Mouse (Mus musculus): ENCODE measurements at regions not wholly inside any gene's neighbourhood (a gene's known extent, or its start where the extent isn't known, plus 50 kb on each side); places are given as distances from the start of the nearest gene placed in this dataset.

- ATAC-seq (replicated peaks; ENCODE audit: low FRiP score) = no peak
Observed at GRCm38 (mm10) chr12:79878766-79879092, 234.1 kb downstream of the Zfp36l1 start.

DNA sequence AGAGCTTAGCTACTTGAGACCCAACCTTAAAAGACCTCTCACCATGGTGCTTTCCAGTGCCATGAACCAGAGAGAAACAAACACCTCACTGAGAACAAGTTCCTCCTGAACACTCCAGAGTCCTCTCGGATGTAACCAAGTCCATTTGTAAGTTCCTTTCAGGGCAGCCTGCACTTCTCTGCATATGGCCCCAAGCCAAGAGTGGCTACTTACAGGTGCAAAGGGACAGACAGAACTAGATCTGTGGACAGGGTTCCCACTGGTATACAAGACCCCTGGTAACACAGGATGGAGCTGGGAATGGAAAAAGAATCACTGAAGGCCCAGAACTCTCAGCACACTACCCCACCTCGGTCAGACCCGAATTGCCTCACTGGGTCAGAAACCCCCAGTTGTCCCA is 234.7 kb downstream of the Zfp36l1 start:
- WGBS = 84% methylated on average over 3 of the region's 3 CpGs
- ATAC-seq (replicated peaks; ENCODE audit: low FRiP score) = no peak
- Histone ChIP-seq H3K9me3 (replicated peaks) (no peaks in the 10 kb centered on the region), H3K36me3 (no peaks in the 10 kb centered on the region), H3K4me2 (no peak overlapping the region), H3K27me3 (no peaks in the 10 kb centered on the region), H3K9ac (no peak overlapping the region), H3K27ac (peak overlapping the region; percentile 85; the same call in 1 of the 2 replicates), H3K4me3 (replicated peaks) (no peak overlapping the region), H3K4me1 (peaks cover 42% of the 10 kb centered on the region)

More at GRCm38 (mm10) chr12:79878766-79879092, 234.1 kb downstream of the Zfp36l1 start:
- WGBS = 34% methylated on average over 5 of the region's 5 CpGs
- Histone ChIP-seq H3K9me3 (replicated peaks) (no peaks in the 10 kb centered on the region), H3K4me1 (peaks cover 42% of the 10 kb centered on the region), H3K27ac (peak overlapping the region; percentile 85), H3K4me3 (replicated peaks) (no peak overlapping the region), H3K9ac (no peak overlapping the region), H3K4me2 (no peak overlapping the region), H3K36me3 (no peaks in the 10 kb centered on the region), H3K27me3 (no peaks in the 10 kb centered on the region)

DNA sequence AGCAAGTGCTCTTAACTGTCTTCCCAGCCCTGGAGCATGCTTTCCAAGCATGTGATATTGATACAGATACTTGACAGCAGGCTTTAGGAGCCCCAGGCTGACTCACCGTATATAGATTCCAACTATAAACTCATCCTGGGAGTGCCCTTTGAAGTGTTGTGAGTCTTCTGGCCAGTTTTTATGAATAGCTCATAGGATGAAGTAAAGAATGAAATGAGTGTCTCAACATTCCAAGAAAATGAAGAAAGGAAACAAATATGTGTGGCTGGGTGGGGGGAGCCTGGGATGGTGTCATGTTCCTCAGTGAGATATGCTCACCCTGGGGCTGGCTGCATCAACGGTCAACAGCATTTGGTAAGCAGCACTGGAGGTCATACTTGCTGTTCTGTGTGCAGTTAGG is 238.5 kb downstream of the Zfp36l1 start:
- WGBS = 36% methylated on average over 2 of the region's 2 CpGs
- H3K4me3 ChIP-seq (replicated peaks) = no peak overlapping the region
- H3K9me3 ChIP-seq (replicated peaks) = no peaks in the 10 kb centered on the region
- H3K27ac ChIP-seq = no peak overlapping the region
- H3K4me2 ChIP-seq = no peak overlapping the region
- no peaks in the 10 kb centered on the region for H3K27me3 ChIP-seq
- no peak for ATAC-seq (replicated peaks; ENCODE audit: low FRiP score)
- no peaks in the 10 kb centered on the region for H3K36me3 ChIP-seq
- no peak overlapping the region for H3K9ac ChIP-seq
- peaks cover 17% of the 10 kb centered on the region for H3K4me1 ChIP-seq

- Histone ChIP-seq H3K4me3 (replicated peaks) (no peak overlapping the region), H3K27ac (peak overlapping the region; percentile 67), H3K36me3 (no peaks in the 10 kb centered on the region), H3K4me2 (no peak overlapping the region), H3K9me3 (replicated peaks) (peaks cover 3% of the 10 kb centered on the region; the same call in 1 of the 2 replicates), H3K27me3 (no peaks in the 10 kb centered on the region), H3K4me1 (peaks cover 24% of the 10 kb centered on the region), H3K9ac (no peak overlapping the region)
- WGBS = 36% methylated on average over 6 of the region's 6 CpGs
- peak; percentile 76; the same call in 1 of the 2 replicates for ATAC-seq (replicated peaks; ENCODE audit: low FRiP score)
Observed at GRCm38 (mm10) chr12:79865179-79865552, 247.6 kb downstream of the Zfp36l1 start.

DNA sequence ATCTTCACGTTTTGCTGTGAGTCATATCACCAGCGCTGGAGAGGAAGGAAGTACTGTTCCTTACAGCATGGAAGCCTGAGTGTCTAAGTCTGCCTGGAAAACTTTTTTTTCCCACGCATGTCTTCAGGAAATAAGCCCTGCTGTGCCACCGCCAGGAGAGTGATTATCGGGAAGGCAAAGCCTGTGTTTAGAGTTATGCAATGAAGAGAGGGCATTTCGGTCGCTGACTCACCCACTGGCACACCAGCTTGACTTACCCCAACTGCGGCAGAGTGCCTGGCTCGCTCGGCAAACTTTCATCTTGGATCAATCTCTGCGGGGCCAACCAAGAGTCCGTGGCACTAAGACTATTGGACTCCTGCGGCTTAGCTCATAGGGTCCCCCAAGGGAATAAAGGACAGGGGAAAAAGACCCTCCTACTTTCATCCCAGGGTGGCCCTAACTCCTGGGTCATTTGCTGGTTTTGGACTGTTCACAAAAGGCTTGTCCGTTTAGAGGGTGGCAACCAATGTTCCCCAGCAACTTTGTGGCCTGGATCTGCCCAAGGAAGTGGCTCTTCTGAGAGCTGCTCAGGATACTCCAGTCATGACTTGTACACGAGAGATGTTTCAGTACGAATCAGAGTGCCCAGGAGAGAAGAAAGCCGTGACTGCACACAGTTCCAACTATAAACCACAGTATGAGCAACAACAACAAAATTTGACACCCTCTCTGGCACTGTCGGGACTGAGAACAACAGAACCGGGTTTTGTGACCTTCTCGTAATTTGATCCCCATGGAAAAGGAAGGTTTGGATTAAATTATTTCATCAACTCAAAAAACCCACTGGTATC is 248.3 kb downstream of the Zfp36l1 start:
- no peaks in the 10 kb centered on the region for H3K36me3 ChIP-seq
- no peaks in the 10 kb centered on the region for H3K27me3 ChIP-seq
- H3K9me3 ChIP-seq (replicated peaks) = peaks cover 3% of the 10 kb centered on the region; the same call in 1 of the 2 replicates
- H3K4me3 ChIP-seq (replicated peaks) = no peak overlapping the region
- ATAC-seq (replicated peaks; ENCODE audit: low FRiP score) = peak; percentile 31; the same call in 1 of the 2 replicates
- no peak overlapping the region for H3K9ac ChIP-seq
- no peak overlapping the region for H3K4me2 ChIP-seq
- H3K4me1 ChIP-seq = peaks cover 30% of the 10 kb centered on the region
- WGBS = 64% methylated on average over 20 of the region's 20 CpGs
- peak overlapping the region; percentile 67 for H3K27ac ChIP-seq
